Mouse (Mus musculus) adrenal gland, postnatal 14 days (tissue): ENCODE measurements around the gene Plxnc1. TPM values are rescaled to one million over a fixed set of nuclear protein-coding genes. Genes with fewer than 3 reads are reported as not detected.
A peak's percentile ranks its signal among the peaks of the same experiment; 100 is the strongest.

Experiments
- DNase-seq: peaks from one replicate; pipeline ENCODE4 v3.0.0; 2021; ENCODE audit warnings: mixed read lengths
- long read RNA-seq, 2 experiments: library from polyadenylated mRNA; stranded (forward); transcript quantifications; one replicate each; pipeline ENCODE4 v2.0.0; 2021
- total RNA-seq: library from RNA; stranded (reverse); gene quantifications from 2 replicates; pipeline ENCODE4 v1.2.3, GENCODE M21; 2021

Plxnc1 gene
- 4.1 and 4.2 TPM in 2 replicates for total RNA-seq
- long read RNA-seq, experiment 1, full-length matches to known transcripts, result 1 of 2 reads
- long read RNA-seq, experiment 1, partial matches to known transcripts, result 0 of 2 reads
- long read RNA-seq, experiment 1, other reads (novel, unspliced or antisense), result 1 of 2 reads
- long read RNA-seq, experiment 2, partial matches to known transcripts, result 1 of 2 reads
- long read RNA-seq, experiment 2, other reads (novel, unspliced or antisense), result 1 of 2 reads

GRCm38 (mm10) chr10:94944691-94945205 lies at the start of gene Plxnc1:
Gene Plxnc1, minus strand, starts transcription at chr10:94944835.
- DNase-seq, result peak; percentile 68

- peak; percentile 93 for DNase-seq
Observed at GRCm38 (mm10) chr10:94992127-94992526, 47.5 kb upstream of the Plxnc1 start.

GRCm38 (mm10) chr10:94991564-94992097 lies 47.0 kb upstream of the Plxnc1 start:
- peak; percentile 68 for DNase-seq

GRCm38 (mm10) chr10:94990768-94991563 lies 46.3 kb upstream of the Plxnc1 start:
- DNase-seq, result peak; percentile 74

DNA sequence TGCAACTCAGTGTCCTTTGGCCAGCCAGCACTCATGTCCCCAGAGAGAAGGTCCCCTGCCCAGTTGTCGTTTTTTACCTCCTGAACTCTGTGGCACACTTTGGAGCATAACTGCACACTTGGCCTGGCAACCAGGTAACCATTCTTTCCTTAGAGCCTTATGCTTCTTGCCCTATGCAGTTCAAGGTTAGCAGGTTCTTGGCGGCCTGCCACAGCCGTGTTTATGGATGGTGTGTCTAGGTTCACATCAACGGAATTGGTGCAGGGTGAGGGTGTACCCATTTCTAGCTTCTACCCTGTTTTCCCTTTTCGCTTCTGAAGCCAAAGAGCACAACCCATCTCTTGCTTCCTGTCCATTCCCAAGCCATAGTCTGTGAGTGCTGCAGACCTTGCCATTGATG lies 44.7 kb upstream of the Plxnc1 start:
- DNase-seq, result peak; percentile 36

DNA sequence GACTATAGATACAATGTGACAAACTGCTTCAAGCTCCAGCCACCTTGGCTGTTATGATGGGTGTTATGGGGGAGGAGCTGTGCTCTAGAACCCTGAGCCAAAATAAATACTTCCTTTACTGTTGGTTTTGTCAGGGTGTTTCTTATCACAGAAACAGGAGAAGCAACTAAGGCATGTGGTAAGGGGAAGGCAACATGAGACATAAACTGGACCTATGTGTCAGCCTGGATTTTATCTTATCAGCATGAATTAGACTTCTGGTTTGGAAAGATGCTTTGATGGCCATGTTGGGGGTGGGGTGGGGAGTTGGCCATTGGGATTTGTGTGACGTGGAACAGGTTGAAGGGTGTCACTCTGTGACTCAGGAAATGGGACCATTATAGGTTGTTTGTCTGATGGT lies 40.5 kb upstream of the Plxnc1 start:
- DNase-seq, result no peak

DNA sequence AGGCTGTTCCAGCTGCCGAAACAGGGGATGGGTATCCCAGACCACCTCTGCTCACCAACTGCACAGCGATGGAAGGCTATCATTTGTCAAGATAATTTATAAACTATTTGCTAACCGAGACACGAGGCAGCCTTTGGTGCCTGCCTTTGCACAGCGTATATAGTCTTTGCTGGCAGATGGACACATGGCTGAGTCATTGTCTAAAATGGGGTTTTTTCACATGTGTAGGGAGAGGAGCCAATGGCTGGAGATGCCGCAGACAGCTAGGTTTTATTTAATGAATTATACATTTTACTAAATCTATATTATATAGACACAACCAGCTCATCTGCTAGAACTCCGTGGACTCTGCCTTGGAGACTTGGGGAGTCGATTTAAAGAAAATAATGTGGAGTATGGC lies 37.9 kb upstream of the Plxnc1 start:
- DNase-seq, result no peak

DNA sequence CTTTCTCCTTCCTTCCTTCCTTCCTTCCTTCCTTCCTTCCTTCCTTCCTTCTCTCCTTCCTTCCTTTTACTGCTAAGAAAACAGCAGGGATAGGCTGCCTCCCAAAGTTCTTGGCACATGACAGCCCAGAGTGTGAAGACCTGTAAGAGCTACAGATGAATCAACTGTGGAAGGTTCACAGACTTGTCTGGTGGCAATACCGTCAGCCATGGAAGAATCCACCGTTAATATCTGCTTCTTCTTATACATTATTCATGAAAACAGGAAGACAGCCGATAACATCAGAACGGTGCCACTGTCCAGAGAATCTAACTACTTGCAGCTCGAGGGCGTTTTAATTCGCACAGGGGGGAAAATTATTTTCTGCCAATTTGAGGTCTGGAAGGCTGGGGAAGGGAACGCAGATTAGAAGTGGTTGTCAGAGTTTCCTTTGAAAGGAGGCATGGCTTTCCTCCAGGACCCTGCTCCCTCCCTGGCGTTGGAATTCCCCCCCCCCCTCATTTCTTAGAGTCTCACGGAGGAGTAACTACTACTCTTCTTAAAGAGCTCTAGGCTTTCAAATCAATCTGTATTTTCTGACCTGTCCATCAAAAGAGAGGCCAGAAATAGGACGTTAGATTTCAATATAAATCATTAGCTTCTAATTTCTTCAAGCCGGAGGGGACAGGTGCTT lies 37.0 kb upstream of the Plxnc1 start:
- DNase-seq, result no peak

DNA sequence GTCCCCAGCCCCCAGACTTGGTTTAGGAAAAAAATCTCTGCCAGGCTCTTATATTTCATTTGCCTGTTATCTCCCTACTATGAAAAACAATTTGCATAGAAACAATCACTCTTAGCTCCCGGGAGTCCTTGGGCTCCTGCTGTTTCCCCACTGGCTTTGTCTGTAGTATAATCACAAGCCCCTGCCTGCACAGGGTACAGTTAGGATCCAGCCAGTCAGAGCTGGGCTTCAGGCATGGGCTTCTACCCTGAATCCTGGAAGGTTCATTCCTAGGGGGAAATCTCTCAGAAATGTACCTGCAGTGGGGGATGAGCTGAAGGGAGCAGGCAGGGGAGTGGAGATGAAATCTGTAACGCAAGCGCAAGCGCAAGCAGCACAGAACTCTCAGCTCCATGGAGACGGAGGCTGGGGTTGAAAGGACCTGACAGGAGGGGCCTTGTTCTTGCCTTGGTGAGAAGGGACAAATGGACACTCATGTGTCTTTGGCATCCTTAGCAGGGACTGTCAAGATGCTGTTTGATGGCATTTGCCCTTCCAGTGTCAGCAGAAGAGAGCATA lies 33.7 kb upstream of the Plxnc1 start:
- DNase-seq, result no peak

GRCm38 (mm10) chr10:94976329-94976728 lies 31.7 kb upstream of the Plxnc1 start:
- DNase-seq, result peak; percentile 23

- DNase-seq, result no peak
Observed at GRCm38 (mm10) chr10:94975099-94975496, 30.5 kb upstream of the Plxnc1 start.

GRCm38 (mm10) chr10:94974345-94975098 lies 29.9 kb upstream of the Plxnc1 start:
- no peak for DNase-seq

- no peak for DNase-seq
Observed at GRCm38 (mm10) chr10:94971625-94972161, 27.1 kb upstream of the Plxnc1 start.

DNA sequence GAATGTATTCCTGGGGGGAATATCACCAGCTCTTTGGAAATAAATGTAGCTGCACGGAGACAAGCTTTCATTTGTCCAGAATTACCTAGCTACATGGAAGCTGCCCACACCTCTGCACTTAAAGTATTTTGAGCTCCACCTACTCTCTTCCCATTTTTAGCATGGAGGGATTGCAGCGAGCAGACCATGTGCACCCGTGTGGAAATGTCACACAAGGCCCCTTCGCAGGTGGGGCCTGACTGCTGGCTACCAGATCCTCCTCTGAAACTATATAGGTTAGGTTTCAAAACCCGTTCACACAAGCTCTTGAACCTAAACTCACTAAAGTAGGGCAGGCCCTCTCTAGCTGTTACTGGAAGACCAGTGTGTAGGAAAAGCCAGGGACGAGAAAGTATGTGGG lies 25.6 kb upstream of the Plxnc1 start:
- no peak for DNase-seq

GRCm38 (mm10) chr10:94967468-94967867 lies 22.8 kb upstream of the Plxnc1 start:
- no peak for DNase-seq

DNA sequence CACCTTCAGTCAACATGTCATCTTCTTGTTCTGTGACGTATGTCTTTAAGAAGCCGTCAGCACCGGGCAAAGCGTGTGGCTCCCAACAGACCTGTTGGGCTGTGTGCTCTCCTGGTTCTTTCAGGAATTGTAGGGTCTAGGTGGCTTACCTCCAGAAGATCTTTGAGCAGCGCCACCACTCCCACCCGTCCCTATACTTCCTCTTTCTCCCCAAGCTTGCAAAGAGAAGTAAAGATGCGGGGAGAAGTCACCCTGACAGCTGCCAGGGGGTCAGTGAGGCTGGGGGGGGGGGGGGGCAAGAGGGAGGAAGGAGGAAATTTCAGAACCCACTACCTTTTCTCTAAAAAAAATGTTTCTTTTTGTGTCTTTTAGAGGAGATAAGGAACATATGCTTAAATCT lies 22.2 kb upstream of the Plxnc1 start:
- DNase-seq, result no peak

DNA sequence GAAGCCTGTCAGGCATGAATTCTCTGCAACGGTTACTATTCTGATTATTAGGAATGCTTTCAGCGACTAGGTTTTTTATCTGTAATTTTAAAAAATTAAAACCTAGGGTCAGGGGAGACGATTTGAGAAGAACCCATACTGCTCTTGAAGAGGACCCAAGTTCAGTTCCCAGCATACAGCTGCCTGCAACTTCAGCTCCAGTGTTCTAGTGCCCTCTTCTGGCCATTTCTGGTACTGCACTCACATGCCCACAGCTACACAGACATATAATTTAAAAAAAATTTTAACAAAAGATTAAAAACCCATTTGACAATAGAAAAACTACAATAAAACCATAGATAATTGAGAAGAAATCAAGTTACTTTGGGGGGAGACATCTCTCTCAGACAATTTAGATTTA lies 20.5 kb upstream of the Plxnc1 start:
- peak; percentile 34 for DNase-seq

DNA sequence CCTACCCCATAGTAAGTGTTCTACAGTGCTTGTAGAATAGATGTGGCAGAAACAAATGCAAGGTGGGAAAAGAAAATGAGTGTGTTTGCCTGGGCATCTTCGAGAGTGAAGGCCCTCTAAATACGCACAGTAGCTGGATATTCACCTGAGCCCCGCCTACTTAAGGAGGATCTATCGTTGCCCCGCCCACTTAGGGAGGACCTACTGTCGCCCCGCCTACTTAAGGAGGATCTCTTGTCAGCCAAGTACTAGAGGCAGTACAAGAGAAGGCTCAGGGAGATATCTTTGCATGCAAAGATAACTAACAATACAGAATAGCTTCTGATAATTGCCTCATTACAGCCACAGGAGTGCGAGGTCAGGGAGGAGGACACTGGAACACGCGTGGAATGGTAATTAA lies 17.4 kb upstream of the Plxnc1 start:
- no peak for DNase-seq

DNA sequence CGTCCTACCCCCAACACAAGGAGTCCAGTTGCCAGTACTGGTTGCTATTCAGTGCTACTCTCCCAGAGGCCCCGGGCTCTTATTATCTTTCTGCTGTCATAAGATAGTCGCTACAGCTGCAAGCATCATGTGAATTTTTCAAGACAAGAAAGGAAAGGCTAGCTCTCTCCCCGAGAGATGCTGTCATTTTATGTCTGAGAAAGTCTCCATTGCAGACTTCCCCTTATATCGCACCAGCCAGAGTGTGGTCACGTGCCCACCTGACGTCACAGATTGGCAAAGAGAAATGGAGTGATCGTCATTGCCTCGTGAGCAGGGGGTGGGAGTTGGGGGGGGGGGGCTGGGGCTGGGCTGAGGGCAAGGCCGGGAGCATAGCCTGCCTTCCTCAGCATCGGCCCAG lies 16.6 kb upstream of the Plxnc1 start:
- DNase-seq, result no peak

DNA sequence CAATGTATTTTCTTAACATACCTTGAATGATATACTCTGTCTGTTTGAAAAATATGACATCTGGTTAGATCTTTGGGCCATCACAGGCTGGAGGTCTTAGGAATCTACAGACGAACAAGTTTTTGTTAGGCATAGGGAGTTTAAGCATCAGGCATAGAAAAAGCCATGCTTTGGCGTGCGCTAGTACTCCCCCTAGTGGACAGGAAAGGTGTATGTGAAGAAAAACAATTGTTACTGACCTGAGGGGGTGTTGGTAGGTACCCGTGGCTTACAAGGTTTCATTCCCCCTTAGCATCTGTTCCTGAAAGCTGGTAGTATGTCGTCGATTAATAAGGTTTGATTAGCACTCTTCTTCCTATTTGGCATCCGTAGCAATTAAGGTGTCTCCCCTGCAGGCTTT lies 13.7 kb upstream of the Plxnc1 start:
- DNase-seq, result peak; percentile 71

GRCm38 (mm10) chr10:94957705-94958104 lies 13.1 kb upstream of the Plxnc1 start:
- no peak for DNase-seq
